Mouse (Mus musculus) kidney, adult 2 months (tissue): Measurements from ENCODE around the gene Sde2.

ENCODE experiments used
- CTCF ChIP-seq: fragments of 200-500 bp; conservative IDR thresholded peaks from 2 replicates; pipeline ENCODE4 v1.5.1; 2011; ENCODE audit warnings: low read depth, mild to moderate bottlenecking, control low read depth, low read length, moderate library complexity, mixed read lengths; ENCODE audit not compliant: insufficient read depth, insufficient read length
- POLR2A ChIP-seq: fragments of 200-500 bp; IDR thresholded peaks from one replicate; pipeline ENCODE4 v1.6.1; 2011; ENCODE audit warnings: low read depth, low read length, control low read depth

DNA sequence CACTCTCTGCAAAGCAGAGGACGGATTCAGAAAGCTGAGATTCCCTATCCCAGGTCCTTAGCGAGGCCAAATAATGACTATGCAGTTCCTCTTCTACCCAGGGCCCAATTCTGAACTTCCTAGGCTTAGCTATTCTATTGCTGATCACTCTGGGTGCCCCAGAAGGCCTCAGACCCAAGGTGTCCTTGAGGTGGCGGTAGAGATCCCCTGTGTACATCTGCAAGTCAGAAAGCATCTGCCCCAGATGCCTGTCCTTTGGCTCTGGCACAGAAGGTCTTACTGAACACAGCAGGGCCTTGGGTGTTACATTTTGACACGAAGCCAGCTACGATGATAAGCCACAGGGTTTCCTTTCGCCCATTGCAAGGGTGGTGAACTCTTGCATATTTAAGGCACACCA is 38.9 kb downstream of the Sde2 start:
- TF ChIP-seq CTCF (0 out of 2 replicates have a peak, but pooled peaks have one; percentile 22), POLR2A (no peak)
